Mouse (Mus musculus) stomach, postnatal 0 days (tissue): ENCODE data around the gene Senp7. TPM values are rescaled to one million over a fixed set of nuclear protein-coding genes. Genes with fewer than 3 reads are reported as not detected.
"Not testable (repeated sequence)": the region's sequence is repeated elsewhere in the genome, so short reads cannot be mapped to it uniquely, and the experiment has no call there.

Source experiments
- ATAC-seq: fragments of 200-750 bp; cut with Nextera tagmentation; 2 replicates; pipeline ENCODE4 v1.8.0; 2017; ENCODE audit not compliant: low FRiP score, low TSS enrichment
- DNase-seq: peaks from one replicate; pipeline ENCODE4 v3.0.0-alpha.2; 2016; ENCODE audit warnings: low spot score
- H3K27ac ChIP-seq: fragments of 300-500 bp; sonication (generic); replicated peaks from 2 replicates; pipeline ENCODE4 v1.5.1; 2014; ENCODE audit warnings: mild to moderate bottlenecking, control low read depth
- H3K27me3 ChIP-seq: fragments of 300-500 bp; sonication (generic); 2 replicates; pipeline ENCODE4 v1.6.1; 2014; ENCODE audit warnings: low read length; ENCODE audit not compliant: control insufficient read depth, insufficient read depth
- H3K36me3 ChIP-seq: fragments of 300-500 bp; sonication (generic); 2 replicates; pipeline ENCODE4 v1.6.1; 2014; ENCODE audit warnings: low read length, mixed read lengths; ENCODE audit not compliant: control insufficient read depth, insufficient read depth
- H3K4me1 ChIP-seq: fragments of 300-500 bp; sonication (generic); replicated peaks from 2 replicates; pipeline ENCODE4 v1.6.1; 2014; ENCODE audit warnings: antibody characterized with exemption; ENCODE audit not compliant: control insufficient read depth, insufficient read depth
- H3K4me2 ChIP-seq: fragments of 300-500 bp; sonication (generic); replicated peaks from 2 replicates; pipeline ENCODE4 v1.6.1; 2014; ENCODE audit warnings: low read depth, mild to moderate bottlenecking, control low read depth, moderate library complexity
- H3K4me3 ChIP-seq: fragments of 300-500 bp; sonication (generic); 2 replicates; pipeline ENCODE4 v1.5.1; 2014; ENCODE audit warnings: low read depth, low read length, control low read depth
- H3K9ac ChIP-seq: fragments of 300-500 bp; sonication (generic); 2 replicates; pipeline ENCODE4 v1.6.1; 2014; ENCODE audit warnings: mild to moderate bottlenecking, low read length, control low read depth, mixed read lengths
- H3K9me3 ChIP-seq: fragments of 300-500 bp; sonication (generic); 2 replicates; pipeline ENCODE4 v1.6.1; 2016; ENCODE audit warnings: low read length; ENCODE audit not compliant: control insufficient read depth
- CTCF ChIP-seq: IDR thresholded peaks from 2 replicates; pipeline ENCODE4 v1.5.1; 2016; ENCODE audit warnings: antibody characterized with exemption, low read depth, mild to moderate bottlenecking, moderate library complexity
- EP300 ChIP-seq: optimal IDR thresholded peaks from 2 replicates; pipeline ENCODE3; 2016; ENCODE audit warnings: antibody characterized with exemption
- WGBS: fragments of 180-500 bp; shearing (Covaris S2); extraction: QIAGEN DNeasy Blood & Tissue Kit; methylation state at CpG from one replicate; pipeline ENCODE4 v1.1.7; 2014; 5-methylcytosine and 5-hydroxymethylcytosine counted together
- polyA plus RNA-seq: library from polyadenylated mRNA; unstranded; fragments of >200 nt; fragmentation: Nextera tagmentation; extraction: Ambion mirVana; gene quantifications from 2 replicates; pipeline ENCODE4 v1.2.1, GENCODE M21; 2015

The Senp7 gene
- polyA plus RNA-seq, 1 experiment from 2014 or later, result 12.6 TPM

DNA sequence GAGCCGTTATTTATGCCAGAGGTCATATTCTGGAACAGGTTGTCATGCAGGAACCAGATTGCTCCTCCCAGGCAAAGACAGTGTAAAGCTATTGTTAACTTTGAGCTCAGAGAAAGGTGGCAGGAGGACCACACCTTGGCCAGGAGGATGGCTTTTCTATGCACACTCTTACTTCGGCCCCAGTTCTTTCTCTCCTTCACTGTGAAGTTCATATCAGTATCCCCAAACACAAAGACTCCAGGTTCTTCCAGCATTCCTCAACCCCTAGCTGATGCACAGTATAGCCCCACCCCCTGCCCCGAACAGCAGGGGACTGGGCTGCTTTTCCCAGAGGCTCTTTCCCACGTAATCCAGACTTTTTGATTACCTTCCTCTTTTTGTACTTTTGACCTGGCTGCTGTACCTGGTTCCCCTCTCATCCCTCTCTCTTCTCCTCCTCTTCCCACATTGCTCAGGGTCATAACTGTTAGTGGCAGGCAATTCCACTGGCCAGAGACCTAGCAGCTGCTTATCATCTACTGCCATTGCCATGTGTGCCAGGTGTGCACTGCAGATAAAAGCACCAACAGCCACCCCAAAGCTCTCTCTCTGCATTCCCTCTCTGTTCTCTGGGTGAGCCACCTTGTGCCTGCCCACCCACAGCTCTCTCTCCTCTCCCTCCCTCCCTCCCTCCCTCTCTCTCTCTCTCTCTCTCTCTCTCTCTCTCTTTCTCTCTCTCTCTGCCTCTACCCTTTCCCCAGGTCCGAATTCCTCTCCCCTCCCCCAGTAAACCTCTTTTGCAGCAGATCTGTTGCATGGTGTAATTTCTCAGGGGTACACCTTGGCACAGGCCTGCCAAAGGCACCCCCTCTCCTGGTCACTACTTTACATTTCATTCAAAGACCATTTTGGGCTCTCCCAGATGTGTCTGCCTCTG, 23.4 kb downstream of the Senp7 start:
- 35% methylated on average over 5 of the region's 5 CpGs for WGBS
- Histone ChIP-seq H3K27ac (no peak overlapping the region), H3K9me3 (no peaks in the 10 kb centered on the region), H3K27me3 (no peaks in the 10 kb centered on the region), H3K4me1 (no peaks in the 10 kb centered on the region), H3K9ac (no peak overlapping the region), H3K4me2 (no peak overlapping the region), H3K36me3 (no peaks in the 10 kb centered on the region), H3K4me3 (no peak overlapping the region)
- DNase-seq (no peak), ATAC-seq (no peak)
- TF ChIP-seq CTCF (no peak), EP300 (no peak)

DNA sequence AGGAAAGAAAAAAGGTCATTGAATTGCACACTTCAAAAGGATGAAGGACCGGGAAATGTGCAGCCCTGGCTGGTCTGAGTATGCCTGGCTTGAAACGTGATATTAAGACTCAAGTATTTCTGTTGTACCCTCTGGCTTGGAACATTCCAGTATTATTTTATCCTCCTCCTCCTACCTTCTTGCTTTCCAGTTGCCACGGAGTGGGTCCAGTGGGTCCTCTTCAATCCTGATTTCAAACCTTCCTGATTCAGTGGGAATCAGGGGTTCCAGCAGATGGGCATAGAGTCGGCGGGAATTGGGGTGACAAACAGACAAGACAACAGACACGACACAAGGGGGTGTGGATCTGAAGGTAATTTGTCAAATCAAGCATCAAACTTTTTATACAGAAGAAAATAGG, 24.4 kb downstream of the Senp7 start:
- TF ChIP-seq EP300 (no peak), CTCF (no peak)
- DNase-seq (no peak), ATAC-seq (no peak)
- no peak overlapping the region for H3K4me3 ChIP-seq
- no peaks in the 10 kb centered on the region for H3K4me1 ChIP-seq
- H3K27me3 ChIP-seq, result no peaks in the 10 kb centered on the region
- H3K9me3 ChIP-seq, result no peaks in the 10 kb centered on the region
- no peak overlapping the region for H3K9ac ChIP-seq
- H3K27ac ChIP-seq, result no peak overlapping the region
- H3K36me3 ChIP-seq, result no peaks in the 10 kb centered on the region
- no peak overlapping the region for H3K4me2 ChIP-seq
- 77% methylated on average over 6 of the region's 6 CpGs for WGBS

DNA sequence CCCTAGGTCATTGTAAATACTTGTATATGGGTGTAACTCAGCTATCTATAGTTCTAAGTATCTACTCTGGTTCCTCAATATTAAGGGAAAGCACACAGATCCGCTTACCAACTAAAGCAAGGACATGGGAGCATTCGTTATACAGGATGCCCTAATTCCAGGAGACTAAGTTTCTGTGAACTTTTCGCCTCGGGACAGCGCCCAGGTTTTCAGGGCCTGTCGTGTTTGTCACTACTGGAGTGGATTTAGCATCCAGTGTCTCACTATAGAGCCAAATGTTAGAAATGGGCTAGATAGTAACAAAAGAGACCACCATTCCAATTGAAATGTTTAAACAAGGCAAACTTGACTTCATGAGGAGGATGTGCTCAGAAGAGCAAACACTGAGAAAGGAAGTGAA, 25.0 kb downstream of the Senp7 start:
- ATAC-seq, H3K9ac ChIP-seq, H3K9me3 ChIP-seq, DNase-seq, H3K4me1 ChIP-seq, H3K4me3 ChIP-seq, H3K36me3 ChIP-seq, H3K27ac ChIP-seq, H3K27me3 ChIP-seq, H3K4me2 ChIP-seq: not testable (repeated sequence)
- WGBS, result 87% methylated on average over 6 of the region's 6 CpGs

DNA sequence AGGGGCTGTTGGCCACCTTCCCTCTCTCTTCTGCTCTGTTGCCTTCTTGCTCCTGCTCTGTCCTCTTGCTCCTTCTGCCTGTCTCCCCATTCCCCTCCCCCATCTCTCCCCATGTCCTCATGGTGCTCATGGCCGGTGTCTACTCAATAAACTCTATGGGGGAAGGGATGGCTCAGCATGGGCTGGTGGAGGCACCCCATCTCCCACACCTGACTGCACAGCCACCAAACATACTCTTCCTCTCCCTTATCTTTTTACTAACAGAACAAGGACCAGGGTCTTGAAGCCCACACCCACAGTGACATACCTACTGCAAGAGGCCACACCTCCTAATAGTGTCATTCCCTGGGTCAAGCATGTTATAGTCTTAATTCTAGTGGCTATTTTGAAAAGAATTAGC, 26.0 kb downstream of the Senp7 start:
- DNase-seq (no peak), ATAC-seq (no peak)
- Histone ChIP-seq H3K9ac (no peak overlapping the region), H3K36me3 (no peaks in the 10 kb centered on the region), H3K9me3 (no peaks in the 10 kb centered on the region), H3K4me1 (no peaks in the 10 kb centered on the region), H3K27me3 (no peaks in the 10 kb centered on the region), H3K4me2 (no peak overlapping the region), H3K27ac (no peak overlapping the region), H3K4me3 (no peak overlapping the region)
- TF ChIP-seq EP300, result no peak
- no peak for TF ChIP-seq CTCF
- WGBS, result 94% methylated on average over 1 of the region's 1 CpGs

DNA sequence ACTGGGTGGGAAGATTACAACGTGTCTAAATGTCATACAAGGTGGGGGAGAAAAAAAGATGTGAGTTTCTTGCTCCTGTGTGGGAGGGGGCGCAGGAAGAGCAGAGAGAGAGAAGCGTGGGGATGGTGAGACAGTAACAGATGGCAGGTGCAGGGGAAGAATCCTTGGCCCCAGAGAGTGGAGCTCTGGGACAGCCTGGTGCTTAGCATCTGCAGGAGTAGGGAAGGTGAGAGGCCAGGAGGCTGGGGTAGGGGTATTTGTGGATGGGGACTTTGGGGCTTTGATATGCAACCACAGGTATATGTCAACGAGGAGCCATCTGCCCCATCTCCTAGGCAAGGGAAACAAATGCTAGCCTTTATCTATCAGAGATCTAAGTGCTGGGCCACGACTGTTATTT, 26.4 kb downstream of the Senp7 start:
- H3K4me2 ChIP-seq, result no peak overlapping the region
- H3K27ac ChIP-seq, result no peak overlapping the region
- no peak for DNase-seq

More for the DNA sequence above, 26.4 kb downstream of the Senp7 start:
- TF ChIP-seq EP300, result no peak
- TF ChIP-seq CTCF, result no peak
- Histone ChIP-seq H3K9ac (no peak overlapping the region), H3K9me3 (no peaks in the 10 kb centered on the region), H3K4me3 (no peak overlapping the region), H3K27me3 (no peaks in the 10 kb centered on the region), H3K36me3 (no peaks in the 10 kb centered on the region), H3K4me1 (no peaks in the 10 kb centered on the region)
- 75% methylated on average over 5 of the region's 5 CpGs for WGBS
- ATAC-seq, result no peak
